Mouse (Mus musculus): ENCODE data around the gene Lyrm4.

- no peak for TF ChIP-seq CTCF (IDR thresholded peaks at IDR 0.05; ENCODE audit: low read depth, low read length)
- 0 out of 2 replicates have a peak, but pooled peaks have one; percentile 51 for TF ChIP-seq POLR2A (IDR thresholded peaks at IDR 0.05; ENCODE audit: extremely low read depth, insufficient read depth, low read length)
Measured at GRCm38 (mm10) chr13:36117143-36118014, at the start of gene Lyrm4, which contains the start of gene Fars2.
